Mouse (Mus musculus): ENCODE data around the gene Cma1.
A peak's percentile ranks its signal among the peaks of the same experiment; 100 is the strongest.

DNA sequence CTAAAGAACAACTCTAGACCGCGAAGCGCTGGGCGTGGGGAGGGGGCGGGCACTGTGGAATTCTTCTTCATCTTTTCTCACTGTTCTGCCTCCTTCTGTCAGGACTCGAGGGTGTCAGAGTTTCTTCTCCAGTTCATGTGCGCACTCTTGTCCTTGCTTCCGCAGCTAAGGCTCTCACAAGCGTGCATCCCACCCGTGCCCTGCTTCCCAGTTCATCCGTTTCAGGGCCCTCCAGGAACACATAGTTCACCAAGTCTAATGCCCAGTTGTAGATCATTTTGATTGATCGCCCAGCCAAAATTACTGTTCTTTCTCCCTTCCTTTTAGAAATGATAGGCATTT is 44.1 kb downstream of the Cma1 start:
- TF ChIP-seq POLR2A (IDR thresholded peaks at IDR 0.05; ENCODE audit: low read depth, low read length) (0 out of 2 replicates have a peak, but pooled peaks have one; percentile 6), CTCF (IDR thresholded peaks at IDR 0.05; ENCODE audit: extremely low read depth, insufficient read length, insufficient replicate concordance, low read depth, low read length) (no peak)

Measured in small intestine, adult 2 months (tissue).